Mouse (Mus musculus) hindbrain, embryonic 14.5 days (tissue): ENCODE measurements around the gene BC024978. TPM values are rescaled to one million over a fixed set of nuclear protein-coding genes. Genes with fewer than 3 reads are reported as not detected.

ENCODE experiments used
- ATAC-seq: fragments of 200-750 bp; cut with Nextera tagmentation; 2 replicates; pipeline ENCODE4 v1.8.0; 2017; ENCODE audit warnings: moderate number of reproducible peaks, mild to moderate bottlenecking, moderate TSS enrichment, moderate library complexity; ENCODE audit not compliant: low FRiP score
- DNase-seq: peaks from one replicate; pipeline ENCODE4 v3.0.0-alpha.2; 2015; ENCODE audit warnings: low spot score
- H3K27ac ChIP-seq: fragments of 300-500 bp; sonication (generic); 2 replicates; pipeline ENCODE4 v1.5.1; 2014; ENCODE audit warnings: mild to moderate bottlenecking, moderate library complexity
- H3K27me3 ChIP-seq: fragments of 300-500 bp; sonication (generic); 2 replicates; pipeline ENCODE4 v1.6.1; 2014; ENCODE audit warnings: mild to moderate bottlenecking, low read length, mixed read lengths; ENCODE audit not compliant: control insufficient read depth, insufficient read depth
- H3K36me3 ChIP-seq: fragments of 300-500 bp; sonication (generic); replicated peaks from 2 replicates; pipeline ENCODE4 v1.6.1; 2014; ENCODE audit not compliant: control insufficient read depth, insufficient read depth
- H3K4me1 ChIP-seq: fragments of 300-500 bp; sonication (generic); replicated peaks from 2 replicates; pipeline ENCODE4 v1.6.1; 2014; ENCODE audit warnings: antibody characterized with exemption, low read length, mixed read lengths; ENCODE audit not compliant: control insufficient read depth, insufficient read depth
- H3K4me2 ChIP-seq: fragments of 300-500 bp; sonication (generic); replicated peaks from 2 replicates; pipeline ENCODE4 v1.6.1; 2014; ENCODE audit warnings: mild to moderate bottlenecking, moderate library complexity
- H3K4me3 ChIP-seq: fragments of 300-500 bp; sonication (generic); replicated peaks from 2 replicates; pipeline ENCODE4 v1.5.1; 2014; ENCODE audit warnings: mild to moderate bottlenecking, low read length
- H3K9ac ChIP-seq: fragments of 300-500 bp; sonication (generic); 2 replicates; pipeline ENCODE4 v1.6.1; 2014
- H3K9me3 ChIP-seq: fragments of 300-500 bp; sonication (generic); 2 replicates; pipeline ENCODE4 v1.6.1; 2016; ENCODE audit warnings: low read length; ENCODE audit not compliant: control insufficient read depth
- WGBS: fragments of 180-500 bp; shearing (Covaris S2); extraction: QIAGEN DNeasy Blood & Tissue Kit; methylation state at CpG from one replicate; pipeline ENCODE4 v1.1.7; 2014; 5-methylcytosine and 5-hydroxymethylcytosine counted together
- polyA plus RNA-seq: library from polyadenylated mRNA; unstranded; fragments of >200 nt; fragmentation: Nextera tagmentation; extraction: Ambion mirVana; gene quantifications from 2 replicates; pipeline ENCODE4 v1.2.1, GENCODE M21; 2014

Gene BC024978
- polyA plus RNA-seq, 1 experiment from 2014 or later = 3.4 TPM

DNA sequence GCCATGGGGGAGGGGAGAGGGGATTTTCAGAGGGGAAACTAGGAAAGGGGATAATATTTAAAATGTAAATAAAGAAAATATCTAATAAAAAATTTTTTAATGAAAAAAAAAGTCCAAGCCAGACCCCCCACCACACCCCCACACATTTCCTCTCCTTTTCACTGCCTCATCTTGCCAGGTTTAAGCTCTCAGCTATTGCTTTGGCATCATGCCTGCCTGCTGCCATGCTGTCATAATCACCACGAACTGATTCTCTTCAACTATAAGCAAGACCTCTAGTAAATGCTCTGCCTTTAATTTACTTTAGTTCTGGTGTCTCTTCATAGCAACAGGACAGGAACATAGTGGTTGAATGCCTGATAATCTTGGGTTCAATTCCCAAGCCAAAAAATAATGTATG is 13.1 kb upstream of the BC024978 start:
- ATAC-seq (no peak), DNase-seq (no peak)
- Histone ChIP-seq H3K27ac (no peak overlapping the region), H3K27me3 (no peaks in the 10 kb centered on the region), H3K9me3 (no peaks in the 10 kb centered on the region), H3K9ac (no peak overlapping the region), H3K4me2 (no peak overlapping the region), H3K4me3 (no peak overlapping the region), H3K36me3 (peaks cover 47% of the 10 kb centered on the region), H3K4me1 (peaks cover 13% of the 10 kb centered on the region)
- WGBS = 65% methylated on average over 1 of the region's 1 CpGs

GRCm38 (mm10) chr7:27184964-27185363 is 10.6 kb upstream of the BC024978 start:
- Histone ChIP-seq H3K27me3 (no peaks in the 10 kb centered on the region), H3K4me1 (0 out of 2 replicates have a peak, but pooled peaks cover 4% of the 10 kb centered on the region), H3K4me2 (no peak overlapping the region), H3K9ac (no peak overlapping the region), H3K27ac (no peak overlapping the region), H3K36me3 (peaks cover 72% of the 10 kb centered on the region), H3K4me3 (no peak overlapping the region), H3K9me3 (no peaks in the 10 kb centered on the region)
- ATAC-seq (no peak), DNase-seq (no peak)
- WGBS = 87% methylated on average over 3 of the region's 3 CpGs

- Histone ChIP-seq H3K36me3 (peaks cover 82% of the 10 kb centered on the region), H3K4me2 (no peak overlapping the region), H3K4me1 (no peaks in the 10 kb centered on the region), H3K4me3 (no peak overlapping the region), H3K27ac (no peak overlapping the region), H3K9me3 (no peaks in the 10 kb centered on the region), H3K9ac (no peak overlapping the region), H3K27me3 (no peaks in the 10 kb centered on the region)
- 89% methylated on average over 5 of the region's 5 CpGs for WGBS
- DNase-seq (no peak), ATAC-seq (no peak)
Measured at GRCm38 (mm10) chr7:27185986-27186385, 9.6 kb upstream of the BC024978 start.

GRCm38 (mm10) chr7:27189271-27189931 is 6.2 kb upstream of the BC024978 start:
- no peak overlapping the region for H3K4me3 ChIP-seq
- WGBS = 90% methylated on average over 10 of the region's 10 CpGs
- H3K36me3 ChIP-seq = peaks cover 96% of the 10 kb centered on the region
- no peak overlapping the region for H3K4me2 ChIP-seq
- ATAC-seq (no peak; the same call in 1 of the 2 replicates), DNase-seq (no peak)
- H3K9ac ChIP-seq = no peak overlapping the region
- no peak overlapping the region for H3K27ac ChIP-seq
- H3K4me1 ChIP-seq = peaks cover 2% of the 10 kb centered on the region
- H3K9me3 ChIP-seq = no peaks in the 10 kb centered on the region
- no peaks in the 10 kb centered on the region for H3K27me3 ChIP-seq

- Histone ChIP-seq H3K4me1 (peaks cover 15% of the 10 kb centered on the region), H3K9me3 (no peaks in the 10 kb centered on the region), H3K4me2 (no peak overlapping the region), H3K27ac (no peak overlapping the region), H3K27me3 (no peaks in the 10 kb centered on the region), H3K36me3 (peaks cover 66% of the 10 kb centered on the region), H3K4me3 (no peak overlapping the region), H3K9ac (no peak overlapping the region)
- DNase-seq = no peak
- 100% methylated on average over 5 of the region's 5 CpGs for WGBS
- ATAC-seq = no peak
Measured at GRCm38 (mm10) chr7:27192434-27192833, 3.1 kb upstream of the BC024978 start.

DNA sequence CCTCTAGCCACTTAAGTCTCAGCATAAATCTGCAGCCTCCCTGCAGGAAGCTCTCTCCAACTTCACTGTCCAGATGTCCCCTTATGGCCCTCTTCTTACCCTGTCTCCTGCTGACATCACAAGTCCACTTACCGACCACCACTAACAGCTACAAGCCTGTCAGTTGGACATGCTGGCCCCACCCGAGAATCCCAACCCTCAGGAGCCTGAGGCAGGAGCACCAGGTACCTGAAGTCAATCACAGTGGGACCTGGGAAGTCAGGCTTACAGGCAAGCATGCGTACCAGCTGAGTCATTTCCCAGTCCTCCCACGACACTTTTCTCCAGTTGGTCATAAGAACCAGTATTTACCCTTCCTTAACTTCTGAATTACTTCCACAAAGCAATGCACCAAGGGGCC is 1.9 kb upstream of the BC024978 start:
- Histone ChIP-seq H3K27me3 (no peaks in the 10 kb centered on the region), H3K36me3 (peaks cover 53% of the 10 kb centered on the region), H3K4me3 (no peak overlapping the region), H3K9me3 (no peaks in the 10 kb centered on the region), H3K27ac (no peak overlapping the region), H3K9ac (peak overlapping the region; percentile 6; the same call in 1 of the 2 replicates), H3K4me2 (no peak overlapping the region), H3K4me1 (peaks cover 15% of the 10 kb centered on the region)
- no peak for ATAC-seq
- no peak for DNase-seq
- 90% methylated on average over 4 of the region's 4 CpGs for WGBS

DNA sequence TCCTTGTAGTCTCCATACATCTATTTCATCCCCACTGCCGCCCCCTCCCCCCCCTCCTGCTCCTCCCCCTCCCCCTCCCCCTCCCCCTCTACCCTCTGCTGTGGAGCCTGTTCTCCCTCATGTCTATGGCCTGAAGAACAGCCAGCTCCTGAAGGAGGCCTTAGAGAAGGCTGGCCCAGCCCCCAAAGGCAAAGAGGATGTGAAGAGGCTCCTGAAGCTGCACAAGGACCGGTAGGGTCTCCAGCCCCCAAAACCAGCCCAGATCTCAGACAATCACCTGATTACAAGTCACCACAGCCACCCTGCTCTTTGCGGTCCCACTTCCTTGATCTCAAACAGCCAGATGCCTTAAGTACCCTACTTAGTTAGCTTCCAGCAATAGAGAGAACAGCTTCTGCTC is 1.6 kb downstream of the BC024978 start:
- H3K4me3 ChIP-seq = no peak overlapping the region
- ATAC-seq (no peak), DNase-seq (no peak)
- H3K27me3 ChIP-seq = no peaks in the 10 kb centered on the region
- no peak overlapping the region for H3K27ac ChIP-seq
- H3K4me1 ChIP-seq = peaks cover 15% of the 10 kb centered on the region
- 87% methylated on average over 3 of the region's 3 CpGs for WGBS
- H3K36me3 ChIP-seq = peaks cover 23% of the 10 kb centered on the region
- H3K4me2 ChIP-seq = no peak overlapping the region; the same call in 1 of the 2 replicates
- no peaks in the 10 kb centered on the region for H3K9me3 ChIP-seq
- no peak overlapping the region for H3K9ac ChIP-seq

- Histone ChIP-seq H3K27ac (no peak overlapping the region), H3K9me3 (no peaks in the 10 kb centered on the region), H3K4me1 (peaks cover 15% of the 10 kb centered on the region), H3K36me3 (peaks cover 23% of the 10 kb centered on the region), H3K4me2 (no peak overlapping the region), H3K27me3 (no peaks in the 10 kb centered on the region), H3K9ac (no peak overlapping the region), H3K4me3 (no peak overlapping the region)
- WGBS = 95% methylated on average over 8 of the region's 8 CpGs
- DNase-seq = no peak
- no peak for ATAC-seq
Measured at GRCm38 (mm10) chr7:27197634-27198033, 2.1 kb downstream of the BC024978 start.

- H3K4me1 ChIP-seq = peaks cover 15% of the 10 kb centered on the region
- H3K4me3 ChIP-seq = no peak overlapping the region
- ATAC-seq (no peak), DNase-seq (no peak)
- no peak overlapping the region for H3K27ac ChIP-seq
- H3K4me2 ChIP-seq = no peak overlapping the region
- H3K27me3 ChIP-seq = no peaks in the 10 kb centered on the region
- no peaks in the 10 kb centered on the region for H3K9me3 ChIP-seq
- peaks cover 23% of the 10 kb centered on the region for H3K36me3 ChIP-seq
- no peak overlapping the region for H3K9ac ChIP-seq
Measured at GRCm38 (mm10) chr7:27198355-27198754, 2.8 kb downstream of the BC024978 start.

GRCm38 (mm10) chr7:27198779-27199178 is 3.2 kb downstream of the BC024978 start:
- Histone ChIP-seq H3K27ac (no peak overlapping the region), H3K9me3 (no peaks in the 10 kb centered on the region), H3K4me1 (peaks cover 15% of the 10 kb centered on the region), H3K36me3 (peaks cover 24% of the 10 kb centered on the region), H3K4me3 (no peak overlapping the region), H3K9ac (no peak overlapping the region), H3K4me2 (no peak overlapping the region), H3K27me3 (no peaks in the 10 kb centered on the region)
- 94% methylated on average over 8 of the region's 8 CpGs for WGBS
- no peak for ATAC-seq
- DNase-seq = no peak
